9 mouse cellular contexts compared by ENCODE assay signal in genomic region chr19:5349502-5349873, GRCm38 (mm10). TPM values are rescaled to one million over a fixed set of nuclear protein-coding genes. Genes with fewer than 3 reads are reported as not detected.
A peak's percentile ranks its signal among the peaks of the same experiment; 100 is the strongest.
DNase-seq lines count a peak whose midpoint lies in the region; ATAC-seq and TF ChIP-seq lines count a peak whose summit lies in the region.
"Not testable (repeated sequence)": the region's sequence is repeated elsewhere in the genome, so short reads cannot be mapped to it uniquely, and the experiment has no call there.
"Had no signal": no experiment of that assay in that cellular context is flagged by ENCODE, and none has a peak within 500 bp of the region (broad histone marks: within the 10 kb centered on the region; RNA-seq: fewer than 3 reads in every experiment).

Gene Cst6, minus strand, starts transcription at chr19:5349574.

- H3K4me1 ChIP-seq in embryonic facial prominence, embryonic 14.5 days (ENCODE audit: control insufficient read depth, insufficient read depth, low read length); hindbrain, embryonic 13.5 days (replicated peaks); liver, adult 2 months (ENCODE audit: control insufficient read depth, insufficient read depth, low read length); midbrain, embryonic 11.5 days (ENCODE audit: control insufficient read depth, insufficient read depth, low read length); spleen, adult 2 months (ENCODE audit: control insufficient read depth, insufficient read depth, insufficient read length): not testable (repeated sequence)

- not testable (repeated sequence) for TF ChIP-seq POLR2A in liver, adult 2 months (IDR thresholded peaks at IDR 0.05; ENCODE audit: extremely low read depth, insufficient read depth, low read length); spleen, adult 2 months (IDR thresholded peaks at IDR 0.05; ENCODE audit: low read depth, low read length)

- H3K79me3 ChIP-seq in C2C12 (ENCODE audit: low read depth), result not testable (repeated sequence)

- H3K27ac ChIP-seq in embryonic facial prominence, embryonic 14.5 days (replicated peaks; ENCODE audit: low read depth, low read length); hindbrain, embryonic 13.5 days; liver, adult 2 months (replicated peaks; ENCODE audit: insufficient read depth, low read depth, low read length); midbrain, embryonic 11.5 days (ENCODE audit: low read depth, low read length); spleen, adult 2 months (ENCODE audit: insufficient read depth, low read length): not testable (repeated sequence)
- peak within 1 kb of the TSS; percentile 76 for H3K27ac ChIP-seq in layer of hippocampus, adult 2 months

- not testable (repeated sequence) for H3K9me3 ChIP-seq in embryonic facial prominence, embryonic 14.5 days (ENCODE audit: control insufficient read depth, low read length); hindbrain, embryonic 13.5 days; midbrain, embryonic 11.5 days (ENCODE audit: control insufficient read depth, low read length)

- not testable (repeated sequence) for H3K27me3 ChIP-seq in C2C12 (ENCODE audit: control insufficient read depth, insufficient read depth, insufficient read length); embryonic facial prominence, embryonic 14.5 days (replicated peaks; ENCODE audit: control insufficient read depth, insufficient read depth, low read length); hindbrain, embryonic 13.5 days; liver, adult 2 months (ENCODE audit: control insufficient read depth, insufficient read depth, low read length); midbrain, embryonic 11.5 days (ENCODE audit: control insufficient read depth, insufficient read depth, low read length); spleen, adult 2 months (ENCODE audit: control insufficient read depth, insufficient read depth, low read length)

- H3K79me2 ChIP-seq in C2C12 (ENCODE audit: control insufficient read depth, insufficient read depth); liver, adult 2 months (ENCODE audit: control insufficient read depth, insufficient read depth, low read length): not testable (repeated sequence)

- not testable (repeated sequence) for H3K4me3 ChIP-seq in C2C12 (ENCODE audit: insufficient read depth, poor library complexity, severe bottlenecking)
- peak within 1 kb of the TSS; percentile 38 for H3K4me3 ChIP-seq in embryonic facial prominence, embryonic 14.5 days (ENCODE audit: low read depth, low read length)
- H3K4me3 ChIP-seq in hindbrain, embryonic 13.5 days, result peak within 1 kb of the TSS; percentile 42
- H3K4me3 ChIP-seq in layer of hippocampus, adult 2 months, result peak within 1 kb of the TSS; percentile 57
- H3K4me3 ChIP-seq in liver, adult 2 months (ENCODE audit: insufficient read depth, low read depth, low read length), result peak within 1 kb of the TSS; percentile 38; the same call in 1 of the 2 replicates
- H3K4me3 ChIP-seq in midbrain, embryonic 11.5 days (ENCODE audit: low read depth, low read length), result peak within 1 kb of the TSS; percentile 34
- H3K4me3 ChIP-seq in spleen, adult 2 months (ENCODE audit: extremely low read depth, insufficient read depth, insufficient read length), result peak within 1 kb of the TSS; percentile 39; the same call in 1 of the 2 replicates

- H3ac ChIP-seq in C2C12 (ENCODE audit: control insufficient read depth, insufficient read length, low read depth), result peak within 1 kb of the TSS; percentile 82

- H3K36me3 ChIP-seq in C2C12 (ENCODE audit: control insufficient read depth, insufficient read depth); embryonic facial prominence, embryonic 14.5 days (ENCODE audit: control insufficient read depth, insufficient read depth, low read length); hindbrain, embryonic 13.5 days; liver, adult 2 months (ENCODE audit: control insufficient read depth, insufficient read depth, low read length); midbrain, embryonic 11.5 days (ENCODE audit: control insufficient read depth, insufficient read depth, low read length); spleen, adult 2 months (ENCODE audit: control insufficient read depth, insufficient read depth, low read length): not testable (repeated sequence)

- not testable (repeated sequence) for DNase-seq in embryonic facial prominence, embryonic 14.5 days (ENCODE audit: low spot score); gastrocnemius, postnatal 36 days; layer of hippocampus, adult 2 months (ENCODE audit: low spot score in 2 of 2); liver, adult 2 months (ENCODE audit: extremely low read depth, low read depth, low spot score); midbrain, embryonic 11.5 days (ENCODE audit: low spot score, missing footprints); spleen, adult 2 months (ENCODE audit: low read depth in 1 of 2, low spot score in 2 of 2)

- intact Hi-C loops in gastrocnemius, postnatal 36 days (cut with DNase I), result not testable (repeated sequence)

- WGBS in embryonic facial prominence, embryonic 14.5 days, result 59% methylated on average over 6 of the region's 6 CpGs
- 63% methylated on average over 6 of the region's 6 CpGs for WGBS in hindbrain, embryonic 13.5 days
- WGBS in liver, adult 2 months, result 80% methylated on average over 6 of the region's 6 CpGs
- WGBS in midbrain, embryonic 11.5 days, result 63% methylated on average over 6 of the region's 6 CpGs
- WGBS in spleen, adult 2 months, result 72% methylated on average over 6 of the region's 6 CpGs

- peak within 1 kb of the TSS; percentile 62 for H3K9ac ChIP-seq in embryonic facial prominence, embryonic 14.5 days (ENCODE audit: low read depth, low read length)
- H3K9ac ChIP-seq in hindbrain, embryonic 13.5 days, result peak within 1 kb of the TSS; percentile 79
- H3K9ac ChIP-seq in liver, adult 2 months (ENCODE audit: low read depth, low read length), result not testable (repeated sequence)
- peak within 1 kb of the TSS; percentile 62 for H3K9ac ChIP-seq in midbrain, embryonic 11.5 days (ENCODE audit: low read length)

- not testable (repeated sequence) for ATAC-seq in embryonic facial prominence, embryonic 14.5 days (ENCODE audit: low read depth); hindbrain, embryonic 13.5 days (ENCODE audit: low FRiP score); midbrain, embryonic 11.5 days (ENCODE audit: low FRiP score)

- not testable (repeated sequence) for TF ChIP-seq CTCF in C2C12 (IDR thresholded peaks at IDR 0.05; ENCODE audit: control insufficient read depth, insufficient read depth, insufficient read length); layer of hippocampus, adult 2 months (conservative IDR thresholded peaks at IDR 0.05); liver, adult 2 months (IDR thresholded peaks at IDR 0.05; ENCODE audit: low read depth, low read length); spleen, adult 2 months (IDR thresholded peaks at IDR 0.05; ENCODE audit: extremely low read depth, insufficient read depth, insufficient read length, insufficient replicate concordance)

- peak within 1 kb of the TSS; percentile 68 for H3K4me2 ChIP-seq in embryonic facial prominence, embryonic 14.5 days (ENCODE audit: low read depth, low read length)
- H3K4me2 ChIP-seq in hindbrain, embryonic 13.5 days, result peak within 1 kb of the TSS; percentile 73
- H3K4me2 ChIP-seq in midbrain, embryonic 11.5 days, result peak within 1 kb of the TSS; percentile 67

RNA-seq across cellular contexts. Expression of gene Cst6, which starts in this region (rescaled TPM):
- polyA plus RNA-seq in C2C12 (2012; fragmentation: generic; extraction: Trizol), result 85.8 TPM
- 7.5 and 9.2 TPM in 2 replicates for polyA plus RNA-seq in embryonic facial prominence, embryonic 14.5 days (2014; fragmentation: Nextera tagmentation; extraction: Ambion mirVana)
- total RNA-seq in gastrocnemius, postnatal 36 days (2021), result 10 to 100 TPM; 26.7 to 28.3 TPM
- polyA plus RNA-seq in hindbrain, embryonic 13.5 days (2015; fragmentation: Nextera tagmentation; extraction: Ambion mirVana), result 5.4 and 6.3 TPM in 2 replicates
- total RNA-seq in layer of hippocampus, adult 2 months (2021), result 1 to 10 TPM; 4.6 to 5.9 TPM
- total RNA-seq in liver, adult 2 months (2014; rRNA removed), result not detected in 2 replicates
- not detected in 2 replicates for polyA plus RNA-seq in liver, adult 2 months (2012; rRNA removed)
- polyA plus RNA-seq in midbrain, embryonic 11.5 days (2014; fragmentation: Nextera tagmentation; extraction: Ambion mirVana), result 1.0 and 2.1 TPM in 2 replicates
- polyA plus RNA-seq in spleen, adult 2 months (2012; rRNA removed), result 0.32 and 0.82 TPM in 2 replicates
- total RNA-seq: megakaryocyte, adult 5-6 weeks had no signal

Comparison
In these comparisons a context has a peak if more than half of its experiments do, and no peak if none do; other contexts are left out.
1. RNA of gene Cst6 (total RNA-seq): 26.7 to 28.3 TPM in gastrocnemius, postnatal 36 days; 4.6 to 5.9 TPM in layer of hippocampus, adult 2 months and not detected in liver, adult 2 months; every median in the first group is over 4 times any median in the second.
2. Peak in every context shown above with its lines, with median percentiles within 50 percentile points of each other: H3K4me2 ChIP-seq.